Mouse (Mus musculus) lung, postnatal 10 days (tissue): ENCODE measurements at regions not wholly inside any gene's neighbourhood (a gene's known extent, or its start where the extent isn't known, plus 50 kb on each side); places are given as distances from the start of the nearest gene placed in this dataset.
"Not testable (repeated sequence)": the region's sequence is repeated elsewhere in the genome, so short reads cannot be mapped to it uniquely, and the experiment has no call there.

Experiments
- DNase-seq: peaks from one replicate; pipeline ENCODE4 v3.0.0; 2021

- not testable (repeated sequence) for DNase-seq
Measured at GRCm38 (mm10) chr5:3141841-3142240, 199.4 kb upstream of the Cdk6 start.

- peak; percentile 36 for DNase-seq
Measured at GRCm38 (mm10) chr5:3146544-3147295, 194.6 kb upstream of the Cdk6 start.

GRCm38 (mm10) chr5:3149886-3150285 is 191.4 kb upstream of the Cdk6 start:
- DNase-seq: not testable (repeated sequence)

GRCm38 (mm10) chr5:3150766-3151165 is 190.5 kb upstream of the Cdk6 start:
- not testable (repeated sequence) for DNase-seq

- not testable (repeated sequence) for DNase-seq
Measured at GRCm38 (mm10) chr5:3151534-3152148, 189.6 kb upstream of the Cdk6 start.

GRCm38 (mm10) chr5:3152149-3152865 is 189.0 kb upstream of the Cdk6 start:
- DNase-seq: peak; percentile 57

- DNase-seq: not testable (repeated sequence)
Measured at GRCm38 (mm10) chr5:3165511-3165910, 175.8 kb upstream of the Cdk6 start.

- DNase-seq: not testable (repeated sequence)
Measured at GRCm38 (mm10) chr5:3166496-3166895, 174.8 kb upstream of the Cdk6 start.

- DNase-seq: not testable (repeated sequence)
Measured at GRCm38 (mm10) chr5:3193592-3193991, 147.7 kb upstream of the Cdk6 start.

GRCm38 (mm10) chr5:3197952-3198841 is 143.1 kb upstream of the Cdk6 start:
- DNase-seq: peak; percentile 64

GRCm38 (mm10) chr5:3198869-3199550 is 142.3 kb upstream of the Cdk6 start:
- peak; percentile 3 for DNase-seq

- DNase-seq: not testable (repeated sequence)
Measured at GRCm38 (mm10) chr5:3206160-3206559, 135.1 kb upstream of the Cdk6 start.

- DNase-seq: not testable (repeated sequence)
Measured at GRCm38 (mm10) chr5:3208293-3208692, 133.0 kb upstream of the Cdk6 start.

- DNase-seq: no peak
Measured at GRCm38 (mm10) chr5:3211284-3211683, 130.0 kb upstream of the Cdk6 start.

- DNase-seq: no peak
Measured at GRCm38 (mm10) chr5:3216053-3216452, 125.2 kb upstream of the Cdk6 start.

GRCm38 (mm10) chr5:3219230-3219629 is 122.1 kb upstream of the Cdk6 start:
- no peak for DNase-seq

GRCm38 (mm10) chr5:3219770-3220169 is 121.5 kb upstream of the Cdk6 start:
- no peak for DNase-seq

GRCm38 (mm10) chr5:3223819-3224218 is 117.5 kb upstream of the Cdk6 start:
- peak; percentile 58 for DNase-seq

- not testable (repeated sequence) for DNase-seq
Measured at GRCm38 (mm10) chr5:3224392-3225054, 116.8 kb upstream of the Cdk6 start.

GRCm38 (mm10) chr5:3225358-3225757 is 115.9 kb upstream of the Cdk6 start:
- DNase-seq: not testable (repeated sequence)

GRCm38 (mm10) chr5:3244067-3244466 is 97.2 kb upstream of the Cdk6 start:
- not testable (repeated sequence) for DNase-seq
